Comparison of ENCODE assay signal across 9 mouse cellular contexts in the genomic region with DNA sequence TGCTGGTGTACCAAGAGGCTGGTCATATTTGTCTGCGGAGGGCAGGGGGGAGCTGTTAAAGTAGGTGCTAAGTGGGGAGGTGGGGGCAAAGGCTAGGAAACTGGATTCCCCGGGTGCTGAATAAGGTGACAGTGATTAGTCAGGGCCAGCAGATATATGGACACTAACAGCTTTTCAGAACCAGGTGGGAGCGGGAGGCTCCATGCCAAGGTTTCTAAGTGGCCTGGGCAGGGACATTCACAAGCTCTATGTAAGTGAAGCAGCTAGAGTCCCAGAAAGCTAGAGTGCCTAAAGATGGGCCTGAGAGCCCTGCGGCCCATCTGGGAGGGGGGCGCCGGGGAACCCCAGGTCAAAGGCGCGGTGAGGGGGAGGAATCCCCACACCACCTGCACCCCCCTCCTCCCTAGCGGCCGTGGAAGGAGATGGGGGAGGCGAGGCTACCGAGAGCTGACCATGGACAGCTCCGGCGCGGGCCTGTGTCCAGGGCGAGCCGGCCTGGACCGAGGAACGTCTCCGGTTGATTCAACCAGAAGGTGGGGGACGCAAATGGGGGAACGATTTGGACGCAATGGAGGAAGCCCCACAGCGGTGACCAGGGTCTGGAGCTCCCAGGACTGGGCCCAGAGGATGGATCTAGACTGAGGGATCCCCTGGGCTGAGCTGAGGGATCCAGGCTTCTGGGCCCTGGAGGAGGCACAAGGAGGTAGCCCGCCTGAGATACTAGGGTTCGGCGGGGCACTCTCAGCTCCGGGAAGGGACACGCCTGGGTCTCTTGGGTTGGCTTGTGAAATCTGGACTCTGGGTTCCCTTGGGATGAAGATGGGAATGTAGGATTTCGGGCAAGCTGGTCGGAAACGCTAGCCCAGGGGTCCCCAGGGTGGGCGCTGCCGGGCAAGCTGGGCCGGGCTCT. TPM values are rescaled to one million over a fixed set of nuclear protein-coding genes. Genes with fewer than 3 reads are reported as not detected.
A peak's percentile ranks its signal among the peaks of the same experiment; 100 is the strongest.
DNase-seq lines count a peak whose midpoint lies in the region; ATAC-seq and TF ChIP-seq lines count a peak whose summit lies in the region.
"Had no signal": no experiment of that assay in that cellular context is flagged by ENCODE, and none has a peak within 500 bp of the region (broad histone marks: within the 10 kb centered on the region; RNA-seq: fewer than 3 reads in every experiment).

No protein-coding gene starts in this region.

- H3K27me3 ChIP-seq in heart, embryonic 10.5 days (ENCODE audit: insufficient read depth, poor library complexity, severe bottlenecking), result peaks cover 82% of the 10 kb centered on the region
- peaks cover 66% of the 10 kb centered on the region for H3K27me3 ChIP-seq in forebrain, embryonic 12.5 days
- H3K27me3 ChIP-seq in hindbrain, postnatal 0 days (ENCODE audit: insufficient read depth, low read length), result no peaks in the 10 kb centered on the region
- H3K27me3 ChIP-seq in liver, embryonic 16.5 days (ENCODE audit: control insufficient read depth, insufficient read depth, low read depth, low read length), result peaks cover 81% of the 10 kb centered on the region
- H3K27me3 ChIP-seq: Patski had no signal

- no peak for ATAC-seq in forebrain, embryonic 12.5 days (ENCODE audit: low FRiP score)
- ATAC-seq in hindbrain, postnatal 0 days, result no peak
- ATAC-seq in liver, embryonic 16.5 days (ENCODE audit: low read depth), result no peak

- H3K4me1 ChIP-seq in heart, embryonic 10.5 days, result peaks cover 53% of the 10 kb centered on the region
- H3K4me1 ChIP-seq in forebrain, embryonic 12.5 days, result peaks cover 52% of the 10 kb centered on the region
- peaks cover 15% of the 10 kb centered on the region for H3K4me1 ChIP-seq in hindbrain, postnatal 0 days (ENCODE audit: insufficient read depth, low read length)
- peaks cover 39% of the 10 kb centered on the region for H3K4me1 ChIP-seq in liver, embryonic 16.5 days (ENCODE audit: control insufficient read depth, low read depth, low read length)

- H3K4me2 ChIP-seq in forebrain, embryonic 12.5 days, result peak overlapping the region; percentile 91
- H3K4me2 ChIP-seq in hindbrain, postnatal 0 days (ENCODE audit: low read depth, low read length), result peak overlapping the region; percentile 78
- H3K4me2 ChIP-seq in liver, embryonic 16.5 days (ENCODE audit: low read depth, low read length), result peak overlapping the region; percentile 91

- H3K27ac ChIP-seq in heart, embryonic 10.5 days, result peak overlapping the region; percentile 78
- peak overlapping the region; percentile 71 for H3K27ac ChIP-seq in forebrain, embryonic 12.5 days
- peak overlapping the region; percentile 78 for H3K27ac ChIP-seq in hindbrain, postnatal 0 days
- no peak overlapping the region for H3K27ac ChIP-seq in liver, embryonic 16.5 days (ENCODE audit: low read length)

- intact Hi-C loops in heart, postnatal 25 days (cut with DNase I), result loop anchor here (2.0 kb wide), 1 partner anchor 33 kb away; a partner anchor contains a TSS

- H3K4me3 ChIP-seq in heart, embryonic 10.5 days, result peak overlapping the region; percentile 70
- H3K4me3 ChIP-seq in forebrain, embryonic 12.5 days (replicated peaks), result peak overlapping the region; percentile 78
- H3K4me3 ChIP-seq in hindbrain, postnatal 0 days (ENCODE audit: low read length), result peak overlapping the region; percentile 85
- peak overlapping the region; percentile 65 for H3K4me3 ChIP-seq in liver, embryonic 16.5 days (ENCODE audit: low read depth, low read length)

- 4% methylated on average over 30 of the region's 35 CpGs for WGBS in heart, embryonic 10.5 days
- WGBS in forebrain, embryonic 12.5 days, result 3% methylated on average over 33 of the region's 35 CpGs
- 5% methylated on average over 35 of the region's 35 CpGs for WGBS in hindbrain, postnatal 0 days
- WGBS in liver, embryonic 16.5 days (ENCODE audit: insufficient replicate concordance), result 5% methylated on average over 34 of the region's 35 CpGs

- no peaks in the 10 kb centered on the region for H3K36me3 ChIP-seq in heart, embryonic 10.5 days
- no peaks in the 10 kb centered on the region for H3K36me3 ChIP-seq in forebrain, embryonic 12.5 days (replicated peaks)
- H3K36me3 ChIP-seq in hindbrain, postnatal 0 days (ENCODE audit: insufficient read depth, low read length), result no peaks in the 10 kb centered on the region
- H3K36me3 ChIP-seq in liver, embryonic 16.5 days (ENCODE audit: control insufficient read depth, insufficient read depth), result no peaks in the 10 kb centered on the region

- no peaks in the 10 kb centered on the region for H3K9me3 ChIP-seq in heart, embryonic 10.5 days
- no peaks in the 10 kb centered on the region for H3K9me3 ChIP-seq in forebrain, embryonic 12.5 days
- H3K9me3 ChIP-seq in hindbrain, postnatal 0 days (ENCODE audit: low read length), result no peaks in the 10 kb centered on the region
- H3K9me3 ChIP-seq in liver, embryonic 16.5 days (replicated peaks; ENCODE audit: control insufficient read depth, low read length), result no peaks in the 10 kb centered on the region

- peak overlapping the region; percentile 83 for H3K9ac ChIP-seq in forebrain, embryonic 12.5 days
- H3K9ac ChIP-seq in hindbrain, postnatal 0 days (replicated peaks; ENCODE audit: low read length), result peak overlapping the region; percentile 96
- 0 out of 2 replicates have a peak overlapping the region, but pooled peaks have one; percentile 33 for H3K9ac ChIP-seq in liver, embryonic 16.5 days (ENCODE audit: low read depth, low read length)

- no peak for TF ChIP-seq CTCF in hindbrain, postnatal 0 days (IDR thresholded peaks at IDR 0.05; ENCODE audit: low read depth)

- DNase-seq in heart, embryonic 10.5 days (ENCODE audit: low spot score), result peak; percentile 86
- no peak for DNase-seq in heart, postnatal 25 days (ENCODE audit: low spot score)
- peak; percentile 66 to 81 for DNase-seq in adrenal gland, postnatal 36 days
- peak; percentile 51 for DNase-seq in hindbrain, postnatal 0 days (ENCODE audit: low spot score)
- peak; percentile 46 for DNase-seq in ovary, postnatal 10 days (ENCODE audit: low spot score)
- DNase-seq in B cell, adult 2 months, result no peak

RNA-seq across cellular contexts. Expression of a gene that starts 0.8 kb away (rescaled TPM):
- 2.4 and 2.9 TPM in 2 replicates for polyA plus RNA-seq in heart, embryonic 10.5 days (2016; fragmentation: Nextera tagmentation; extraction: Ambion mirVana)
- under 1 TPM; 0.18 to 0.25 TPM for total RNA-seq in heart, postnatal 25 days (2021)
- total RNA-seq in adrenal gland, postnatal 36 days (2021), result 1 to 10 TPM; 1.5 to 1.7 TPM
- 12.6 and 14.9 TPM in 2 replicates for polyA plus RNA-seq in forebrain, embryonic 12.5 days (2016; fragmentation: Nextera tagmentation; extraction: Ambion mirVana)
- total RNA-seq in hindbrain, postnatal 0 days (2014; rRNA removed), result 91.9 and 107 TPM in 2 replicates
- 25.5 and 26.7 TPM in 2 replicates for polyA plus RNA-seq in hindbrain, postnatal 0 days (2015; fragmentation: Nextera tagmentation; extraction: Ambion mirVana)
- 0.15 and 0.19 TPM in 2 replicates for polyA plus RNA-seq in liver, embryonic 16.5 days (2015; fragmentation: Nextera tagmentation; extraction: Ambion mirVana)

RNA-seq across cellular contexts. Expression of a gene that starts 4.4 kb away (rescaled TPM):
- polyA plus RNA-seq in heart, embryonic 10.5 days (2016; fragmentation: Nextera tagmentation; extraction: Ambion mirVana), result 0.59 and 1.4 TPM in 2 replicates
- 1 to 10 TPM; 1.8 to 2.0 TPM for total RNA-seq in heart, postnatal 25 days (2021)
- total RNA-seq in adrenal gland, postnatal 36 days (2021), result 1 to 10 TPM in 1 of 2 experiments, under 1 TPM in 1; 0.70 to 2.8 TPM
- 3.1 TPM in 2 replicates for polyA plus RNA-seq in forebrain, embryonic 12.5 days (2016; fragmentation: Nextera tagmentation; extraction: Ambion mirVana)
- 87.4 and 94.2 TPM in 2 replicates for total RNA-seq in hindbrain, postnatal 0 days (2014; rRNA removed)
- 69.3 and 76.1 TPM in 2 replicates for polyA plus RNA-seq in hindbrain, postnatal 0 days (2015; fragmentation: Nextera tagmentation; extraction: Ambion mirVana)
- not detected in 2 replicates for polyA plus RNA-seq in liver, embryonic 16.5 days (2015; fragmentation: Nextera tagmentation; extraction: Ambion mirVana)

RNA-seq across cellular contexts. Expression of a gene that starts 29.5 kb away (rescaled TPM):
- 173 and 241 TPM in 2 replicates for polyA plus RNA-seq in heart, embryonic 10.5 days (2016; fragmentation: Nextera tagmentation; extraction: Ambion mirVana)
- total RNA-seq in heart, postnatal 25 days (2021), result 100 to 1,000 TPM; 110 to 111 TPM
- total RNA-seq in adrenal gland, postnatal 36 days (2021), result 100 to 1,000 TPM; 223 to 308 TPM
- polyA plus RNA-seq in forebrain, embryonic 12.5 days (2016; fragmentation: Nextera tagmentation; extraction: Ambion mirVana), result 313 and 314 TPM in 2 replicates
- 228 and 240 TPM in 2 replicates for total RNA-seq in hindbrain, postnatal 0 days (2014; rRNA removed)
- polyA plus RNA-seq in hindbrain, postnatal 0 days (2015; fragmentation: Nextera tagmentation; extraction: Ambion mirVana), result 143 and 145 TPM in 2 replicates
- 64.2 and 70.1 TPM in 2 replicates for polyA plus RNA-seq in liver, embryonic 16.5 days (2015; fragmentation: Nextera tagmentation; extraction: Ambion mirVana)

RNA-seq across cellular contexts. Expression of a gene that starts 30.9 kb away (rescaled TPM):
- 17.9 and 31.4 TPM in 2 replicates for polyA plus RNA-seq in heart, embryonic 10.5 days (2016; fragmentation: Nextera tagmentation; extraction: Ambion mirVana)
- total RNA-seq in heart, postnatal 25 days (2021), result 100 to 1,000 TPM; 773 to 825 TPM
- total RNA-seq in adrenal gland, postnatal 36 days (2021), result under 1 TPM in 1 of 2 experiments, not detected in 1; 0.13 TPM
- 0.13 and 0.20 TPM in 2 replicates for polyA plus RNA-seq in forebrain, embryonic 12.5 days (2016; fragmentation: Nextera tagmentation; extraction: Ambion mirVana)
- total RNA-seq in hindbrain, postnatal 0 days (2014; rRNA removed), result 0.26 and 0.72 TPM in 2 replicates
- 0.16 and 0.34 TPM in 2 replicates for polyA plus RNA-seq in hindbrain, postnatal 0 days (2015; fragmentation: Nextera tagmentation; extraction: Ambion mirVana)
- polyA plus RNA-seq in liver, embryonic 16.5 days (2015; fragmentation: Nextera tagmentation; extraction: Ambion mirVana), result 0.39 and 0.60 TPM in 2 replicates

RNA-seq across cellular contexts. Expression of a gene that starts 32.4 kb away (rescaled TPM):
- polyA plus RNA-seq in heart, embryonic 10.5 days (2016; fragmentation: Nextera tagmentation; extraction: Ambion mirVana), result 13.5 and 15.2 TPM in 2 replicates
- 10 to 100 TPM; 23.5 to 25.0 TPM for total RNA-seq in heart, postnatal 25 days (2021)
- 1 to 10 TPM; 5.7 to 8.5 TPM for total RNA-seq in adrenal gland, postnatal 36 days (2021)
- polyA plus RNA-seq in forebrain, embryonic 12.5 days (2016; fragmentation: Nextera tagmentation; extraction: Ambion mirVana), result 4.6 and 6.6 TPM in 2 replicates
- total RNA-seq in hindbrain, postnatal 0 days (2014; rRNA removed), result 29.5 and 35.7 TPM in 2 replicates
- polyA plus RNA-seq in hindbrain, postnatal 0 days (2015; fragmentation: Nextera tagmentation; extraction: Ambion mirVana), result 11.2 and 13.0 TPM in 2 replicates
- polyA plus RNA-seq in liver, embryonic 16.5 days (2015; fragmentation: Nextera tagmentation; extraction: Ambion mirVana), result 0.85 and 1.7 TPM in 2 replicates

Comparison
In these comparisons a context has a peak if more than half of its experiments do, and no peak if none do; other contexts are left out.
1. DNase-seq: peak in heart, embryonic 10.5 days (single experiment), adrenal gland, postnatal 36 days (2 of 2), hindbrain, postnatal 0 days (single experiment) and ovary, postnatal 10 days (single experiment); none in heart, postnatal 25 days (single experiment) and B cell, adult 2 months (0 of 2).
2. H3K9ac ChIP-seq: peak in every context shown above with its lines; median percentile 96 in hindbrain, postnatal 0 days; 83 in forebrain, embryonic 12.5 days; 33 in liver, embryonic 16.5 days.
3. RNA of a gene that starts 4.4 kb away (polyA plus RNA-seq): 69.3 to 76.1 TPM in hindbrain, postnatal 0 days; 3.1 TPM in forebrain, embryonic 12.5 days, 0.59 to 1.4 TPM in heart, embryonic 10.5 days and not detected in liver, embryonic 16.5 days; every median in the first group is over 10 times any median in the second.
4. Peak in every context shown above with its lines, with median percentiles within 50 percentile points of each other: H3K4me3 ChIP-seq and H3K4me2 ChIP-seq.